Mouse (Mus musculus) right cerebral cortex, postnatal 4 days (tissue): ENCODE measurements at regions not wholly inside any gene's neighbourhood (a gene's known extent, or its start where the extent isn't known, plus 50 kb on each side); places are given as distances from the start of the nearest gene placed in this dataset.

Source experiments
- DNase-seq: peaks from one replicate; pipeline ENCODE4 v3.0.0-alpha.2; 2022

GRCm38 (mm10) chr4:106123038-106123654, 192.9 kb upstream of the Usp24 start:
- no peak for DNase-seq

- no peak for DNase-seq
These were observed 188.8 kb upstream of the Usp24 start for GRCm38 (mm10) chr4:106127199-106127598.

GRCm38 (mm10) chr4:106127641-106128040, 188.4 kb upstream of the Usp24 start:
- peak; percentile 23 for DNase-seq

- no peak for DNase-seq
These were observed 186.7 kb upstream of the Usp24 start for GRCm38 (mm10) chr4:106129327-106129726.

DNA sequence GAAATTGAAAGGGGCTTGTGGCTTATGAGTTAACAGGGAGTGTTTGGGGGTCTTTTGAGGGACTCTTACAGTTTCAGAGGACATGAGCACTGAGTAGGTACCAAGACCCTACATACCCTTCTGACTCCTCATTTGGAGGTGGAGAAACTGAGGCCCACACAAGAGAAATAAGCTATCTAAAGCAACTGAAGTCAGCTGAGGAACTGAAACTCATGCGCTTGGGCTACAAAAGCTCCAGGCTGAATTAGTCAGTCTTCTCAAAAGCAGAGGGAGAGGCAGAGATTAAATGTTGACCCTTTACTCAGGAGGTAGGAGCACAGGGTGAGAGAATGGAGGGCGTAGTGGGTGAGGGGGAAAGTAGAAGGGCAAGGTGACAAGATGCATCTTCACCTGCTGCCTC, 186.2 kb upstream of the Usp24 start:
- no peak for DNase-seq

GRCm38 (mm10) chr4:106133746-106134730, 182.0 kb upstream of the Usp24 start:
- no peak for DNase-seq

DNA sequence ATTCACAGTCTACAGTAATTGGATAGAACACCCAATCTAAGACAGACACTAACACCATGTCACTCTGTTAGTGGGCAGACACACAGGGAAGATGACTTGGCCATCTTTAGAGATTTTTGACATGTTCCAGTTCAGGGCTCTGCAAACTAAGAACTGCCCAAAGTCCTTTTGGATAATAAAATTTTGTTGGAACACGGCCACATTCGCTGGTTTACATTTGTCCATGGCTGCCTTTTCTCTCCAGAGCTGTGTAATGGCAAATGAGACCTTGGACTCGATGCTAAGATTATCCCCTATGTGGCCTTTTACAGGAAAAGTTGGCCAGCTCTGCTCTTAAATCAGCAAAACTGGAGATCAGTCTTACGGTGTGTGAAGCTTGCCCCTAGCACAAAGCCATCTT, 173.3 kb upstream of the Usp24 start:
- DNase-seq = no peak

DNA sequence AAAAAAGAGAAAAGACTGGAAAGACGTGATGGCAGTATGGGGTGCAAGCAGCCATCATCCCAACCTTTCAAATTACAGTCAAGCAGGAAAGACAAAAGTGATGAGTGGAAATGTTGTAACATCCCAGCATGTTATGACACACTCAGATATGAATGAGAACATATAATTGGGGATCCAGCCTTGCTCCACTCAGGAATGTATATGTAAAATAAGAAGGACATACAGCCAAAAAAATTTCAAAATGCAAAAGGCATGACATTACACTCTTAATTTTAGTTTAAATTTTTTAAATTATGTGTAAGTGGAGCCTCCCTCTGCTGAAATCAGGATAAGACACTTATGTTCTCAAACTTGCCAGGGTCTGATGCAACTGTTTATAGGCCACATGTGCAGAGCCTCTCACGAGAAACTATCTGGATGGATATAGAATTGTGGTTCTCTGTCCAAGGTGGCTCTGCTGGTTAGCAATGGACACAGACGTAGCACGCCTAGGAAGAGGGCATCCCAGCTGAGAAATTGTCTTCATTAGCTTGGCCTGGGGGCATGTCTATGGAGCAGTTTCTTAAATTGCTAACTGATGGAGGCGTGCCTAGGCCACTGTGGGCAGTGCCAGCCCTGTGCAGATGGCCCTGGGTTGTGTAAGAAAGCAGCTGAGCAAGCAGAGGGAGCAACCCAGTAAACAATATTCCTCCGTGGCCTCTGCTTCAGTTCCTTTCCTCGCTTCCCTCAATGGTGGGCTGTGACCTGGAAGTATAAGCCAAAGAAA, 171.5 kb upstream of the Usp24 start:
- no peak for DNase-seq

- DNase-seq = no peak
These were observed 169.0 kb upstream of the Usp24 start for GRCm38 (mm10) chr4:106146919-106147460.

DNA sequence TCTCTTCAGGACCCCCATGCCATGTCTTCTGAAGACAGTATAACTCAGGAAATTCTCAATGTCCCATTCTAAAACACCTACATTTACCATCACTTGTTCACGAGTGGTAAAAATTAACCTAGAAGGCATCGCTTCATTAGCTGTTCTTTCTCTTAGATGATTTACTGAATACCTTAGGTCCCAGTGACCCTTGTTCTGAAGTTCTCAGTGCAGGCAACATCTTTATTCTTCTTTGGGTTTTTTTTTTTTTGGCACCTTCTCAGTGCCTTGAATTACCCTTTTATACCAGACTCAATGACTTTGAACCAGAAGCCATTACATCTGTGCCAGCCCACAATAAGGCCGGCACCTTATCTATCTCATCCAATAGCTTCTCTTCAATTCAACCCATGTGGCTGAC, 167.1 kb upstream of the Usp24 start:
- DNase-seq = no peak

- no peak for DNase-seq
These were observed 166.5 kb upstream of the Usp24 start for GRCm38 (mm10) chr4:106149471-106150048.

DNA sequence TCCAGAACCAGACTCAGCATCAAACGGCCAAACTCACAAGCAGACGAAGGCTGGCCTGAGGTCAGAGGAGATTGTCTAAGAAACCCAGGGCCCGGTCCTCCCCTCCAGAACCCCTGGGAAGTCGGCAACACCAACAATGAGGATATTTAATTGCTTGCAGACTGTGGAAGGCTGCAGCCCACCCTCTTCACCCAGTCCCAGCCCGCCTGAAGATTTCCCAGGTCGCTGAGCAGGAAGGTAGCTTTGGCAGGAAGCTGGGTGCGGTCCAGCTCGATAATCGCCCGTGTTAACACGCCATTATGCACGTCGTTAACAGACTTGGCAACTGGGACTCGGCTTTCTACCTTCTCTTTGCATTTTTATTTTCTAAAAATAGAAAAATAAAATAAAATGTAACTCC, 165.2 kb upstream of the Usp24 start:
- DNase-seq = no peak

DNA sequence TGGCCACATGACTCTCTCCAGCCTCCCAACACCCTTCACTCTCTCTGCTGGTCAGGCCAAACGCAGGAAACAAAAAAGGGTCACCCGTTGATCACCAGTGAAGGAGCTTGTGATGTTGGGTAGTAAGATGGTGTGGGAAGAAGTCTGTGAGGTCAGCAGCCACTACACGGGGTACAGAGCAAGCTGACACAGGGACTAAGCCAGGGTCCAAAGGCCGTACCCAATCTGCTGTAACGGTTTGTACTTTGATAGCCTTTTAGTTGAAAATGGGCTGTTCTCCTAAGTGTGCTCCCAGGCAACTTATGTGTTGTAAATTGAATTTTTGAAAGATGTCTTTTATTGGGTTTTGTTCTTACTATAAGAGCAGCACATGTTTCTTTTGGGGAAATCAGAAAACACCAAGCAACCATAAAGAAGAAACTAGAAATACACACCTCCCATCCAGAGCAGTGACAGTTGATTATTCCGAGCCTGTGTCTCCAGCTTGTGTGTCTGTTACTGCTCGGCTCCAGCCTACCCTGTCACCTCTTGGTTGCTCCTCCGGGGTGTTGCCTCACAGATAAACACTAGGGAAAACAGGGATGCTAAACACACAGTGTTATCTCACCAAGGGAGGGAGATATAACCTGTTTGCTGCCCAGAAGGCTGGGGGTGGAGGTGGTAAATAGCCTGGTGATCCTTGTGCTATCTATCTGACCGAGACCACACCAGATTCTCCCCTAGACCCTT, 158.4 kb upstream of the Usp24 start:
- DNase-seq = no peak

DNA sequence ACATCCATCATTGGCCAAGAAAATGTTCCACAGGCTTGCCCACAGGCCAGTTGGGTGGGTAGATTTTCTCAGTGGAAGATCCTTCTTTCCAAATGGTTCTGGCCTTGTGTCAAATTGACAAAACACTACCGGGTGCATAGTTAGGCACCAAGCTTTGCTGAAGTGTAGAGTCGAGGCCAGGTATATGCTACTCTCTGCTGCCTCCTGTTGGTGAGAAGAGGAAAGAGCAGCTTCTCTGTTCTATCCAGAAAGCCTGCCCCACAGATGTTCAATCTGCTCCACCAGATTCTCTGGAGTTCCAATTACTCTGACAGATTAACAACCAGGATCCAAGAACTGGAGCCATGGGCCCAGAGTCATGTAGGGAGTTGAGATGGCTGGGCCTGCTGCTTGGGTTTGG, 154.4 kb upstream of the Usp24 start:
- no peak for DNase-seq

GRCm38 (mm10) chr4:106162551-106162950, 153.5 kb upstream of the Usp24 start:
- DNase-seq = no peak

DNA sequence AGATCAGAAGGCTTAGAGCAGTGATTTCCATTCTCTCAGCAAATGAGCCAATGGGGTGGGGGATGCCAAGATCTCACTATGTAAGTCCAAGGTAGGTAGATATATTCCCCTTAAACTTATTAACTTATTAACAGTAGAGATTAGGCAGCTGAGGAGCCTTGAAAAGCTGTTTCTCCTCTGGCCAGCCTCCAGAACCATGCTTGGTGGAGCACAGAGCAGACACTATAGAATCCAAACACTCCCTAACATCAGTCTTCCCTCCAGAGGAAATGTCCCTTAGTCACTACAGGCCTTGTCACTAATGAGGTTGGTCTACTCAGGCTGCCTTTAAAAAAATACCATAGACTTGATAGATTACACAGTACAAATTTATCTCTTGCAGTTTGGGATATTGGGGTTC, 152.8 kb upstream of the Usp24 start:
- DNase-seq = no peak

DNA sequence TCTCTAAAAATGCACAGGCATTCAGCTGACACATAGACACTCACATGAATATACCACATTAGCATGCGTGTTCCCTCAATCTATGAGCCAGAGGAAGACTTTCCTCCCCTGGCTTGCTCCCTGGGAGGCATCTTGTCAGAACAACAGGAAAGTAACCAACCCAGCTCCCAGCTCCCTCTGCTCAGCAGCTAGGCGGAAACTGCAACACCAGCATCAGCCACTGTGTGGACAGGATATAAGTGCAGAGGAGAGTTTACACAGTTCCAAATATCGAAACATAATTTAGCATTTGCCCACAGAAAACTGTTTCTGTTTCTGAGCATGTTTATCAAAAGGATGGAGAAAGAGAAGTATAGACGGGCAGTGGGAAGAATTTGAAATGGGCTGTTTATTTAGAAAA, 148.3 kb upstream of the Usp24 start:
- DNase-seq = no peak

DNA sequence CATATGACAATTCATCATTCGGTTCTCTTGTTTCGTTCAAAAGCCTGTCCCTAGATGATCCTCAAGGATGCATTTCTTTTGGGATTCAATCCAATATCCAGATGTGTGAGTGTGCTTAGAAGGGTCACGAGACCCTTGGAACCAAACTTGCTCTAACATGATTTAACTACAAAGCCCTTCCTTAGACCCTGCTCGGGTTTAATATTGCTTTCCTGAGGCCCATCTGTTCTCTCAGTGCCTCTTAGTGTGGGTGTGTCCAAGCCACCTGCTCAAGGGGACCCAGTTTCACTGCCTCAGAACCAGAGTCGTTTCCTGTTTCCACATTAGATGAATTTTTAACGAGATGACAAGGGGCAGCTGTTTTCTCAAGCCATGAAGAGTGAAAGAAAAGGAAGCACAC, 147.3 kb upstream of the Usp24 start:
- DNase-seq = no peak

GRCm38 (mm10) chr4:106169466-106169865, 146.5 kb upstream of the Usp24 start:
- no peak for DNase-seq

DNA sequence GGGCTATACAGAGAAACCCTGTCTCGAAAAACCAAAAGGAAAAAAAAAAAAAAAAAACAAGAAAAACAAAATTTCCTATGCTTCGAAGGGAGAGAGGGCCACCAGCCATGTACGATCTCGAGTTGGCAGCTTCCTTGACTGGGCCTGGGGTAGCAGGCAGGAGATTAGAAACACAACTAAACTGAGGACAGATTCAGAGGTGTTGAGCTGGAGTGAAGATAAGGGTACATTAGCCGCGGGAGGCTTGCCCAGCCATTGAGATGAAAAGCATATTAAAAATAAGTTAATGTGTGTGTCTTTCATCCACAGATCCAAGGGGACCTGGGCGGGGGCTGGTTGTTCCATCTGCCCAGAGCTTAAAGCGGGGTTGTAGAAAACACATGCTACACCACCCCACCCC, 145.3 kb upstream of the Usp24 start:
- no peak for DNase-seq

GRCm38 (mm10) chr4:106175352-106175751, 140.7 kb upstream of the Usp24 start:
- DNase-seq = no peak
